Mouse (Mus musculus): Measurements from ENCODE around the gene Mrpl14. TPM values are rescaled to one million over a fixed set of nuclear protein-coding genes. Genes with fewer than 3 reads are reported as not detected.

Mrpl14 gene
- total RNA-seq, 1 experiment from 2014 or later, result 26.8 TPM

DNA sequence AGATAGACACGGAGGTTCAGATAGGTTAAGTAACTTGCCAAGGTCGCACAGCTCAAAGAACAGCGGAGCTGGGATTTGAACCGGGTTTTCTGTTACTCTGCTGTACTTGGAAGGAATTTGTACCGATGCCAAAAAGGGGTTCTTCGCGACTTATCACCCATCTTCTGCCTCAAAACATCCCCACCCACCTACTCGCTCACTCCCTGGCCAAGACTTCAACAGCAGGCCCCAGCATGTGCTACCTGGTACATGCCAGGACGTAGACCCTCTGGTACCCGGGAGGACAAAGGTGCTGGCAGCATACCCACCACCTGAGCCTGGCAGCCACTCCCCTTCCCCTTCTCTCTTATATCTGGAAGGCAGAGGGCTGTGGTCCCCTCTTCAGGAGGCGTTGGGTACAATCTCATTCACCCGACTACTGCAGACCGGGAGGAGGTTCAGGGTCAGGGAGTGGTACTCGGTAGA, 1.4 kb upstream of the Mrpl14 start:
- ATAC-seq (replicated peaks; ENCODE audit: insufficient number of reproducible peaks, low FRiP score, low TSS enrichment, poor library complexity, severe bottlenecking), result no peak

DNA sequence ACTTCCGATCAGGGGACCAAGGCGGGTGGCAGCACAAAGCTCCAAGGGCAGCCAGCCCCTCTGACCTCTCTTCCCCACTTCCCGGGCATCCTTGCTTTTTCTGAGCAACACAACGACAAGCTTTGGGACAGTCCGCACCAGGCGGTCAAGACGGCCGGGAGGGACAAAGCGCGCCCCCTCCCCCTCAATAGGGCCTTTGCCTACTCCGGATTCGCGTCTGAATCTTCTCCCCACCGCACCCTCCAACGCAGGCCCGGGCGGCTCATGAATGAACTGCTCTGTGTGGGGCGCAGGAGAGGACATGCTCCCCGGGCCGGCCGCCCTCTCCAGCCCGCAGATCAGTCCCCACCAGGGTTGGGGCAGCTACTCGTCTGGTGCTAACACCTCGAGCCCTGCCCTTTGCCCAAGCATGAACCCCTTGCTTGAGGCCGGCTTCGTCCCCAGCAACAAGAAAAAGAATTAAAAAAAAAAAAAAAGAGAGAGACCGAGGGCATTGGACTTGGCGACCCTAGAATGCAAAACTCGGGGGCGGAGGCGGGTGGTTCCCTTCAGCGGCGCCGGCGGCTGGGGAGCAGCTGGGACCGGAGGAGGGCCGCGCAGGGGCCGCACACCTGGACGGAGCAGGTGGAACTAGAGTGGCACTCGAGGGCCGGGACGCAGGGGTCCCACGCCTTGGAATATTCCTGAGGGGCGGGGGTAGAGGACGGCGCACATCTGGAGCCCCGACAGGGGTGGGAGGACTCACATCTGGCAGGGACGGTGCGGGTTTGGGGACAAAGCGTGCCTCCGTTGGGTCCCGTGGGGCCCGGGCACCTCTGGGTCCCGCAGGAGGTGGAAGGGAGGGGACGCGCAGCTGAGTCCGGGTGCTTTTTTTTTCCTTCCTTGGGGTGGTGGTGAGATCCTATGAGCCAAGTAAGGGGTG, 690 bp upstream of the Mrpl14 start:
- ATAC-seq (replicated peaks; ENCODE audit: insufficient number of reproducible peaks, low FRiP score, low TSS enrichment, poor library complexity, severe bottlenecking), result peak; percentile 23

DNA sequence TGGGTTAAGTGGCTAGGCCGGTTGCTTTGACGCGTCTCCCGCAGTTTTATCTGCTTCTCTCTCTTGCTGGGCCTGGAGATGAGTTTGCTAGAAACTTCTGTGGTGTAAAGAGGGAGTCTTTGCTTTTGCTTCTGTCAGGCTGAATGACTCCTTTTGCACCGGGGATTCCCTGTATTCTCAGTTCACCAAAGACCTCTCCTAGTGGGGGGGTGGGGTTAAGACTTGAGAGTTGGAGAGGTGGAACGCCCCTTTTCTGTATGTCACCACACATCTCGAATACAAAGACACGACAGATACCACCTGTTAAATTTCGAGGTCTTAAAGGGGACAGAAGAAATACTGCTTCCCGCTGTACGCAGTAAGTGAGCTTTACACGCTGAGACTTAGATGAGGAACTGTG, 594 bp downstream of the Mrpl14 start, which contains the start of gene Tmem63b:
Gene Tmem63b (minus strand): TSS at position 190 of the 400 bp plus-strand sequence.
- no peak; the same call in 1 of the 2 replicates for ATAC-seq (replicated peaks; ENCODE audit: insufficient number of reproducible peaks, low FRiP score, low TSS enrichment, poor library complexity, severe bottlenecking)

DNA sequence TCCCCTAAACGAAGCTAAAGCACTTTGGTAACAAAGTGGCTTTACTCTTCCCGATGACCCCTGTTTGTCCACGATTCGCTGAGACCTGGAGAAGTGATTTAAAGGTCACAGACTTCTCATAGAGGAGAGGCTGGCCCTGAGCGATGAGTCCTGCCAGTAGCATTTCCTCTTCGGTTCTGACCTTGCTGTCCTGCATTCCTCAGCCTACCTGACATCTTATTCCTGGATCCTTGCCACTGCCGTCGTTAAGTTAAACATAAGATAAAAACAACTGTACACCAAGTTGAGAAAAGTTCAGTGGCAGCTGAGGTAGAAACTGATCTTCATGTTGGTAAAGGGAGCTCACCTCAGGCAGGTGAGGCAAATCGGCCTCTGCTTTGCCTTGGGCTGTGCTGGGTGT, 3.0 kb downstream of the Mrpl14 start:
- ATAC-seq (replicated peaks; ENCODE audit: insufficient number of reproducible peaks, low FRiP score, low TSS enrichment, poor library complexity, severe bottlenecking), result no peak

DNA sequence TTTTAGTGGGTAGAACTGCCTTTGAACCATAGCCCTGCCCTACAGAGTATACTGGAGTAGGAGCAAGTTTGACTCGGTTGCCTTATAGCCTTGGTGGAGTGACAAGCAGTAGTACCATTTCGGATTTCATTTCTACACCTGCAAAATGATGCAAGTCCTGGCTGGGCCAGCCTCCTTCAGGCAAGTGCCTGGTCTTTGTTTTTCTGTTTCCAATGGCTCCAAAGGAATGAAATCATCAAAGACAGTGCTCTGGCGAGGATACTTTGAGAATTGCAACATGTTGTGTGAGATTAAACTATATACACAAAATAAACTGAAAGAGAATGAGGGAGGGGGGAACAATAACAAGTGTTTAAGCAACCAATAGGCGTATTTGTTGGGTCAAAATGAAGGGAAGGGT, 3.9 kb downstream of the Mrpl14 start:
- ATAC-seq (replicated peaks; ENCODE audit: insufficient number of reproducible peaks, low FRiP score, low TSS enrichment, poor library complexity, severe bottlenecking), result no peak

DNA sequence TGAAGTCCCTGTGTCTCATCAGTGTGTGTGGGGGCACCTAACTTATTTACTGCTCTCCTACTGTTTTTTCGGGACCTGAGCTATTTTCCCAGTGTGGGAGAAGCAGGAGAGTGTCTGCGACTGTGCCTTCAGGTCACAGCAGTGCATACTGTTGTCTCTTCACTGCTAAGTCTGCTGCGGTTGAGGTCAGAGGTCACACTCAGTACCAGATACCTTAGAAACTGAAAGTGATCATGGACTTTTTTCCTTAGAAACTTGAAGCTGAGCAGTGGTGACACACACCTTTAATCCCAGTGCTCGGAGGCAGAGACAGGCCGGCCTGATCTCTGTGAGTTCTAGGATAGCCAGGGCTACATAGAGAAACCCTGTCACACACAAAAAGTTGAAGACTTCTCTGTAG, 6.0 kb downstream of the Mrpl14 start:
- no peak for ATAC-seq (replicated peaks; ENCODE audit: insufficient number of reproducible peaks, low FRiP score, low TSS enrichment, poor library complexity, severe bottlenecking)

DNA sequence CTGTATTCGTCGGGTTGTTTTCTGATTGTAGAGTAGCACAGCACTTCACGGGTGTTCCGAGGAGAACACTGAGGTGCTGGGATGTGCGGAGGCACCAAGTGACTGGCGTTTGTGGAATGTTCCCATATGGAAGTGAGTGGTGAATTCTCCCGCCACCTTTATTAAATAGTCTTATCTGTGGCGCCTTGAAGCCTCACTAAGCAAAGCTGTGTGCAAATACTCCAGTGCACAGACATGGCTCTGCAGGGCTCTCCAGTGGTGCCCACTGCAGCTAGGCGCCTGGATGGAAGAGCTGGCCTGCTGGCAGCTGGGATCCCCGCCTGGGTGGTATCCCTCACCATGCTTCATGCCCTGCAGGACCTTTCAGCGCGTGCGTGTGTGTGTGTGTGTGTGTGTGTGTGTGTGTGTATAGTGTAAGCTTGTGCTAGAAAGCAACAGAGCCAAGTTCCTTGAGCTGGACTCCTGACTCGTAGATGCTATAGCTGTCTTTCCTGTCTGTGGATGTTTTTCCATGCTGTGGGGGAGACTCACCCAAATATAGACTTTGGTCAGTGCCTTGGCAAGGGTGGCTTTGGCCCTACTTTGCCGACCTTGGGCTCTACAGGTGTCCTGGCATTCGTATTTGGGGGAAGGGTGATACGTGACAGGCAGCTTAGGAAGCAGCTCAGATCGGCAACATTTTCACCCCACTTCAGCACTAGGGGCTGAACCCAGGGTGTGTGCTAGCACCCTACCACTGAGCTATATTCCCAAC, 7.9 kb downstream of the Mrpl14 start:
- ATAC-seq (replicated peaks; ENCODE audit: insufficient number of reproducible peaks, low FRiP score, low TSS enrichment, poor library complexity, severe bottlenecking), result no peak

DNA sequence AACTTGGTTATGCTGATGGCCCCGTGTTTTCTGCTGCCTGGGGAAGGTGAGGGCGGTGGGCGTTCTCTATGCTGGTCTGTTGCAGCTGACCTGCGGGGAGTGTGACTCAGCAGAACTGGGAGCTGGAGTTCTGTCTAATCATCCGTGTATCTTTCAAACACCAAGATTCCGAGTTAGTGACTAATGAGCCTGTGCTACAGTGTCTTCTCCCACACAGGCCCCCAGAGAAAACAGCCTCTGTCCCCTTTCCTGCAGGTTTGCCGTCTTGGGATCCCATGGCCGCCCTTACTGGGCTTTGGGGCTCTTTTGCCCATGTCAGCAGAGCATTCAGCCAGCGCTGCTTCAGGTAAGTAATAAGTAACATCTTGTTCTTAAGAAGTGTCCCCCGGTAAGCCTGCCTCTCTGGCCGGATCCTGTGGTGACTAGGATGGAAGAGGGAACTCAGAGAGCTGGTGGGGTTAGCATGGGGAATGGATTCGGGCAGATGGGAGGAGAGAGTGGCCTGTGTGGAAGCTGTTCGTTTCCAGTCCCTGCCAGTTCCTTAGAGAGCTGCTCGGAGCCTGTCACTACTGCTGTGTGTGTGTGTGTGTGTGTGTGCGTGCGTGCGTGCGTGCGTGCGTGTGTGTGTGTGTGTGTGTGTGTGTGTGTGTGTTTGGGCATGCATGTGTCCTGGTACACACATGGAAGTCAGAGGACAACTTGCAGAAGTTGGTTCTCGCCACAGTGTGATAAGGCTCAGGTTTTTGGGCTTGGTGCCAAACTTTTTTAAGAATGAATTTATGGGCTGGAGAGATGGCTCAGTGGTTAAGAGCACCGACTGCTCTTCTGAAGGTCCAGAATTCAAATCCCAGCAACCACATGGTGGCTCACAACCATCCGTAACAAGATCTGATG, 9.4 kb downstream of the Mrpl14 start:
- no peak for ATAC-seq (replicated peaks; ENCODE audit: insufficient number of reproducible peaks, low FRiP score, low TSS enrichment, poor library complexity, severe bottlenecking)

DNA sequence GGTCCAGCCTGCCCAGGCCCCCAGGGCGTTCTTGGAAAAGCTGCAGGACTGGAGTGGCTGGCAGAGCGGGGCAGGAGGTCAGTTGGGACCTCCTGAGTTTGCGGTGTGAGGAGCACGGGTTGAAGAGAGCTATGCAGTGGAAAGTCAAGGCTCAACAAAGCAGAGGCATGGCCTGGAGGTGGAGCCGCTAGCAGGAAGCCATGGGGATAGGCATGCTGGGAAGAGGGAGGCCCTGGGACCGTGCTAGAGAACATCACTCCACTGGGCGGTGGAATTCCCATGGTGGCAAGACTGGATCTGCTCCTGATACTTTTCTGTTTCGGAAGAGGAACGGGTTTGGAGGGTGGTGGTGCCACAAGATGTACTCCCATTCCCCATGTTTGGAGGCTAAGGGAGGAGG, 10.9 kb downstream of the Mrpl14 start:
- ATAC-seq (replicated peaks; ENCODE audit: insufficient number of reproducible peaks, low FRiP score, low TSS enrichment, poor library complexity, severe bottlenecking), result no peak

DNA sequence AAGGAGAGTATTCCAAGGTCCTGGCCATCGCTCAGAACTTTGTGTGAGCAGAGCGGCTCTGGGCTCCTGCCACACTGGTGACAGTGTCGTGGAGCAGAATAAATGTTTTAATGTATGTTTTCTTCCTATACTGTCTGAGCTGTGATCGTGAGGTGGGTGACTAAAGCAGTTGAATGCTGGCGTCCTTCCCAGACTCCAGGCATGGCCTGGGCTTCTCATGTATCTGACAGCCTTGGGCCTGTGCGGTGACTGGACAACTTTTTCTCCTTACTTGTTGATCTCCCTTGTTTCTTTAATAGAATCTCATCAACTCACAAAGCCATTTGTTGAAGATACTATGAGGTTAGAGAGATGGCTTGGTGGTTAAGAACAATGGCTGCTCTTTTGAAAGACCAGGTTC, 12.2 kb downstream of the Mrpl14 start:
- no peak for ATAC-seq (replicated peaks; ENCODE audit: insufficient number of reproducible peaks, low FRiP score, low TSS enrichment, poor library complexity, severe bottlenecking)

DNA sequence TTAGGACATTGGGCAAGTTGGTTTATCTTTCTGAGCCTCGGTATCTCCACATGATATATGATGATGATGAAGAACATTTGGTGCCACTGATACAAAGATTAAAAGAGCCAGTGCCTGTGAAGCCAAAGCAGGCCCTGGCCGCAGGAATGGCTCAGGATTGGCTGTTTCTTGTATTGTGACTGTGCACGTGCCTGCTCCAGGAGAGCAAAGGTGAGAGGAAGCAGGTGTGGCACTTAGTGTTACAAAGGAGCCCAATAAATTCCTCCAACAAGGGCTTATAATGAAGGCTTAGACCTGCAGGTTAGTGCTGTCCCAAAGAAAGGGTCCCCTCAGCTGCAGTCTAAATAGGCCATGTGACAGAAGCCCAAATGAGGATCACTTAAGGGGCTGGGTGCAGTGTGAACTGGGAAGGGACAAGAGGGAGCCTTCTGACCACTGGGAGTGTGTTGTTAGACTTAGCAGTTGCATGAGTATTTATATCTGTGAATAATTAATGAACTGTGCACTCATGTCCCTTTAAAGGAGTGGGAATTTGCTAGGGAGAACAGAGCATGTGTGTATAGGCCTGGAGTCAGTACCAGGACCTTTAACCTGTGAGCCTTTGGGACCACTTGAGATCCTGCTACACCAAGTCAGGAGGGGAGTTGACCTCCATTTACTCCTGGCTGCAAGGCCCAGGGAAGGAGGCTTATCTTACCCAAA, 13.1 kb downstream of the Mrpl14 start:
- ATAC-seq (replicated peaks; ENCODE audit: insufficient number of reproducible peaks, low FRiP score, low TSS enrichment, poor library complexity, severe bottlenecking), result no peak

DNA sequence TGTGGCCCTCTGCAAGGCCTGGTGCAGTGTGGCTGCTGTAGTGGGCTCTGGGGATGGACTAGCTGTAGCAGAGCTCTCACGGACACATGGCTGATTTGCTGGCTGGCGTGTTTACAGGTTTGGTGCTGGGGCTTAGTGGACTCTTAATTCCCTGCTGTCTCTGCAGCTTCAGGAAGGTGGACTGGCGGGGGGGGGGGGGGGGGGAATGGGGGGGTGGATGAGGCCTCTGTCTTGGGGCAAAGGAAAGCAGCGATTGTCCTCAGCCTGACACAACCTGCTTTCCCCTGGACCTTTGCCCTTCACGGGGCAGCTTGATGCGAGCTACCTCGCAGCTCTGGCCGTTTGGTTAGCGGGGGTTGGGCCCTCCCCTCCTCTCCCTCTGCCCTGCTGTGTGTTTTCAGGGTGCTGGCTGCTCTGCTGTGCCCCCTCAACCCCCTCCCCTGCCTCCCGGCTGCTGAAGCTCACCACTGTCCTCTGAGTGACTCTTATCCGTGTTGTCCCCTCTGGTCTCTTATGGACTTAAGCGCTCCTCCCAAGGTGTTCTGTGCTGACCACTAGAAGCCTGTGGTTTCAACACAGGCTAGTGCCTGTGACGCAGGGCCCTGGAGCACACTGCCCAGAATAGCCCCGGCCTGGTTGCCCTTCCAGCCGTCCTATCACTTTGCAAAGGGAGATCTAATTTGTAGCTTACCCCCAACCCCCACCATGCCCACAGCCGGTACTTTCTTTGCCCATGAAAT, 14.5 kb downstream of the Mrpl14 start:
- no peak for ATAC-seq (replicated peaks; ENCODE audit: insufficient number of reproducible peaks, low FRiP score, low TSS enrichment, poor library complexity, severe bottlenecking)

DNA sequence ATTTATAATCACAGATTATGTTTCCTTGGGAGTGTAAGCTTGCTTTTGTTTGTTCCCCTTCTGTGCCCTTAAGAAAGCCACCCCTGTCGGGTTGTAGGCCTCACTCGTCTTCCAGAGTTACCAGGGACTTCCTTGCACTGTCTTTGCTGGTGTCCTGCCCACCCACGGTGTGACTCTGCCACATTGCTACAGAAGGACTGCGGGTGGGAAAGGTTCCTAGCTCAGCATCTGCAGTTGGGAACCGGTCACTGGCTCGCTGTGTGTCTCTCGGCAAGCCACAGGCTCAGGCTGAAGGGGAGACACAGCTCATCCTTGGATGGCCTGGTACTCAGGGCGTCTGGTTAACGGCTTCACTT, 15.1 kb downstream of the Mrpl14 start:
- no peak for ATAC-seq (replicated peaks; ENCODE audit: insufficient number of reproducible peaks, low FRiP score, low TSS enrichment, poor library complexity, severe bottlenecking)

DNA sequence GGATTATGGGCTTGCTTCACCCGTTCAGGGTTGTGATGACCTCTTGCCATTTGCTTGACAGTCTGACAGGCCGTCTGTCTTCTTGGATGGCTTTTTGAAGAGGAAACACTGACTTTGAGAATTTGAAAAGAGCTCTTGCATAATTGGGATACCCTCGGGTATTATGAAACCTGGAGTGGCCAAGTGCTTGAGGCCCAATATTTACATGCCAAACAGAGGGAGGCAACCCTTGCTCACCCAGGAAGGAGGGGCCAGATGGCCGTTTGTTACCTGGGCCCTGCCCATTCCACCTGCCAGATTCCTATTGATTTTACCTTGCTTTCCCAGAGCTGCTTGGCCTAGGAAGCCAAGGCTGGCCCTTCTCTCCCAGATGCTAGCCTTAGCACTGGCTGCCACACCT, 16.1 kb downstream of the Mrpl14 start:
- ATAC-seq (replicated peaks; ENCODE audit: insufficient number of reproducible peaks, low FRiP score, low TSS enrichment, poor library complexity, severe bottlenecking), result no peak; the same call in 1 of the 2 replicates

DNA sequence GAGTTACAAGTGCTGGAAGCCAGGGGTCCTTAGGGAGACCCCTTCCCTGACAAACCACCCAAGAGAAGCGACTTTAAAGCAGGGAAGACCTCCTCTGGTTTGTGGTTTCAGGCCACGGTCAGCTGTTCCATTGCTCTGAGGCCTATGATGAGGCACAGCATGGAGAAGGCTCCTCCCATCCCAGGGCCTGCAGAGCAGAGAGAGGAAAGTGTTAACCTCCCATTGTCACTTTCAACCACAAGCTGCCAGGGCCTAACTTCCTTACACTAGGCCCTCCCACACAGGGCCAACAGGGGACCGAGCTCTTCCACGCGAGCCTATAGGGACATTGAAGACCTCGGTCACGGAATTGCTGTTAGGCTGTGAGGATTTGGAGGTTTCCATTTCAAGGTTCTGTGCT, 17.1 kb downstream of the Mrpl14 start:
- peak; percentile 89 for ATAC-seq (replicated peaks; ENCODE audit: insufficient number of reproducible peaks, low FRiP score, low TSS enrichment, poor library complexity, severe bottlenecking)

DNA sequence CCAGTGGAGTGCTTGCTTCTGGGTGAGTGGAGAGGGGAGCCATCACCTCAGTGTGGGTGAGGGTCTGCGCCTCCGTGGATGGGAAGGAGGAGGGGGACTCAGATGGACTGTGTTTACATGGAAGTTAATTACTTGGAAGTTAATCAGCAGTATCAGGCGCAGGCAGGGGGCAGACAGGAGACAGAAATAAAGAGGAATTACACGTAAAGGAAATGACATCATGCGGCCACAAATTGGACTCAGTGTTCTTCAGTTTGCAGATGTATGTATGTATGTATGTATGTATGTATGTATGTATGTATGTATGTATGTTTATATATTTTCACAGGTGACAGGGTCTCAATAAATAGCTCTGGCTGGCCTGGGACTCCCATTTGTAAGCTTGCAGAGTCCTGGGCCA, 20.7 kb downstream of the Mrpl14 start:
- no peak for ATAC-seq (replicated peaks; ENCODE audit: insufficient number of reproducible peaks, low FRiP score, low TSS enrichment, poor library complexity, severe bottlenecking)

DNA sequence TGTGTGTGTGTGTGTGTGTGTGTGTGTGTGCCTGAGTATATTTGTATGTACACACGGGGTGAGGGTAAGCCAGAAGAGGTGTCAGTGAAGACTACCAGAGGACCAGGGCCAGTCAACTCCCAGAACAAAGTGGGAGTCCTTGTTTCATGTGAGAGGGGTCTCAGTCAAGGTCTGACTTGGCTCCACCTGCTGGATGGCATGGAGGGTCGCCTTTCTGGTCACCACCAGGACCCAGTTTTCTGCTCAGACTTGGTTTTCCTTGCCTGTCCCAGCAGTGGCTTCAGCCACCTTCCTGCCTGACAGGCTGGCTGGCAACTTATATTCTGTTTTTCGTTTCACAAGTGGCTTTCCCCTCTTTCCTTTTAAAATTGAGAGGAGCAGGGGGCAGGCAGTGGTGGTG, 21.3 kb downstream of the Mrpl14 start:
- no peak for ATAC-seq (replicated peaks; ENCODE audit: insufficient number of reproducible peaks, low FRiP score, low TSS enrichment, poor library complexity, severe bottlenecking)

DNA sequence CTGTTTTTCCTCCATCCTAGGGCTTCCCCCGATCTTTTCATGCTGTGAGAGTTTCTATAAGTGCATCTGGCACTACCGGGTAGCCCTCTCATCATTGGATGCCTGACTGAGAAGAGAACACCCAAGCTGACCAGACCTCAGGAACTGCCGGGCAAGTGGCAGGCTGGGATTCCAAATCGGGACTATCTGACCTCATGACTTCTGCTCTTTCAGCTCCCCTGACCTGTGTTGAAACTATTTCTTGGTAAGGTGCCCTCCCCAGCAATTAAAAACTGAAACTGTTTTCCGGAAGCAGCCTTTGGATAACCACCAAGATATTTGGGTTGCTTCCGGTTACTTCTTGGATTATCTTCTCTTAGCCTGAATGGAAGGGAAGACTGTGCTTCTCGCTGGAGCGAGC, 22.1 kb downstream of the Mrpl14 start:
- no peak for ATAC-seq (replicated peaks; ENCODE audit: insufficient number of reproducible peaks, low FRiP score, low TSS enrichment, poor library complexity, severe bottlenecking)

Measured in monocyte, adult 5-6 weeks (primary cell).